In genomic region chr9:50192400-50193110, GRCm38 (mm10) we compare ENCODE assay signal across 13 mouse cellular contexts.
DNase-seq lines count a peak whose midpoint lies in the region; ATAC-seq and TF ChIP-seq lines count a peak whose summit lies in the region.
"Had no signal": no experiment of that assay in that cellular context is flagged by ENCODE, and none has a peak within 500 bp of the region (broad histone marks: within the 10 kb centered on the region; RNA-seq: fewer than 3 reads in every experiment).

No protein-coding gene starts in this region.

- H3K4me3 ChIP-seq in heart, embryonic 12.5 days = no peak overlapping the region
- H3K4me3 ChIP-seq in lung, embryonic 14.5 days (ENCODE audit: low read depth, low read length) = no peak overlapping the region
- no peak overlapping the region for H3K4me3 ChIP-seq in lung, adult 2 months (replicated peaks; ENCODE audit: extremely low read depth, low read depth, low read length)
- H3K4me3 ChIP-seq in intestine, embryonic 15.5 days (replicated peaks) = no peak overlapping the region
- H3K4me3 ChIP-seq in stomach, embryonic 14.5 days (ENCODE audit: low read depth, low read length) = no peak overlapping the region
- no peak overlapping the region for H3K4me3 ChIP-seq in forebrain, embryonic 13.5 days
- H3K4me3 ChIP-seq: erythroblast, embryonic 14.5 days had no signal

- no peaks in the 10 kb centered on the region for H3K36me3 ChIP-seq in heart, embryonic 12.5 days
- no peaks in the 10 kb centered on the region for H3K36me3 ChIP-seq in lung, embryonic 14.5 days (ENCODE audit: insufficient read depth)
- no peaks in the 10 kb centered on the region for H3K36me3 ChIP-seq in intestine, embryonic 15.5 days
- H3K36me3 ChIP-seq in stomach, embryonic 14.5 days (ENCODE audit: control insufficient read depth, insufficient read depth, low read length) = no peaks in the 10 kb centered on the region
- H3K36me3 ChIP-seq in forebrain, embryonic 13.5 days (ENCODE audit: poor library complexity, severe bottlenecking) = no peaks in the 10 kb centered on the region

- ATAC-seq in heart, embryonic 12.5 days (ENCODE audit: insufficient number of reproducible peaks, low FRiP score) = no peak
- peak; percentile 93 for ATAC-seq in lung, embryonic 14.5 days (ENCODE audit: insufficient read depth)
- ATAC-seq in intestine, embryonic 15.5 days = no peak
- no peak for ATAC-seq in stomach, embryonic 14.5 days (ENCODE audit: insufficient number of reproducible peaks, insufficient read depth, low FRiP score, low read depth)
- no peak for ATAC-seq in forebrain, embryonic 13.5 days
- ATAC-seq: midbrain, embryonic 16.5 days had no signal

- DNase-seq in heart, adult 11 months = peak; percentile 95
- peak; percentile 88 for DNase-seq in lung, embryonic 14.5 days
- DNase-seq in lung, adult 2 months = no peak
- DNase-seq in B cell, adult 2 months = no peak
- DNase-seq: cerebellum, postnatal 25 days; kidney, postnatal 10 days had no signal

- H3K27ac ChIP-seq in heart, embryonic 12.5 days (ENCODE audit: poor library complexity, severe bottlenecking) = no peak overlapping the region
- H3K27ac ChIP-seq in lung, embryonic 14.5 days (ENCODE audit: low read depth) = peak overlapping the region; percentile 19
- peak overlapping the region; percentile 2; the same call in 1 of the 2 replicates for H3K27ac ChIP-seq in intestine, embryonic 15.5 days
- H3K27ac ChIP-seq in stomach, embryonic 14.5 days (ENCODE audit: low read length) = peak overlapping the region; percentile 55; the same call in 1 of the 2 replicates
- H3K27ac ChIP-seq in forebrain, embryonic 13.5 days = no peak overlapping the region
- H3K27ac ChIP-seq: macrophage had no signal

- H3K27me3 ChIP-seq in heart, embryonic 12.5 days (replicated peaks) = no peaks in the 10 kb centered on the region
- no peaks in the 10 kb centered on the region for H3K27me3 ChIP-seq in lung, embryonic 14.5 days (ENCODE audit: insufficient read depth, low read length)
- no peaks in the 10 kb centered on the region for H3K27me3 ChIP-seq in intestine, embryonic 15.5 days (replicated peaks)
- H3K27me3 ChIP-seq in stomach, embryonic 14.5 days (ENCODE audit: control insufficient read depth, insufficient read depth, low read length) = no peaks in the 10 kb centered on the region
- H3K27me3 ChIP-seq in forebrain, embryonic 13.5 days = no peaks in the 10 kb centered on the region

- TF ChIP-seq POLR2A in lung, adult 2 months (IDR thresholded peaks at IDR 0.05; ENCODE audit: borderline replicate concordance, extremely low read depth, low read depth, low read length) = no peak

- TF ChIP-seq CTCF in lung, embryonic 14.5 days (IDR thresholded peaks at IDR 0.05; ENCODE audit: low read depth) = no peak
- no peak for TF ChIP-seq CTCF in lung, adult 2 months (IDR thresholded peaks at IDR 0.05; ENCODE audit: insufficient read depth, low read length)

- no peak overlapping the region for H3K9ac ChIP-seq in heart, embryonic 12.5 days
- no peak overlapping the region for H3K9ac ChIP-seq in lung, embryonic 14.5 days
- H3K9ac ChIP-seq in intestine, embryonic 15.5 days = no peak overlapping the region
- H3K9ac ChIP-seq in stomach, embryonic 14.5 days (replicated peaks; ENCODE audit: low read depth, low read length) = no peak overlapping the region
- no peak overlapping the region for H3K9ac ChIP-seq in forebrain, embryonic 13.5 days

- 58% methylated on average over 5 of the region's 5 CpGs for WGBS in heart, embryonic 12.5 days
- WGBS in lung, embryonic 14.5 days = 33% methylated on average over 5 of the region's 5 CpGs
- WGBS in lung, adult 2 months = 35% methylated on average over 5 of the region's 5 CpGs
- 37% methylated on average over 5 of the region's 5 CpGs for WGBS in intestine, embryonic 15.5 days
- 38% methylated on average over 5 of the region's 5 CpGs for WGBS in stomach, embryonic 14.5 days
- 73% methylated on average over 5 of the region's 5 CpGs for WGBS in forebrain, embryonic 13.5 days

- H3K4me2 ChIP-seq in heart, embryonic 12.5 days = no peak overlapping the region
- H3K4me2 ChIP-seq in lung, embryonic 14.5 days = no peak overlapping the region
- H3K4me2 ChIP-seq in intestine, embryonic 15.5 days (replicated peaks) = no peak overlapping the region
- H3K4me2 ChIP-seq in stomach, embryonic 14.5 days (replicated peaks; ENCODE audit: low read depth, low read length) = no peak overlapping the region
- no peak overlapping the region for H3K4me2 ChIP-seq in forebrain, embryonic 13.5 days

- no peaks in the 10 kb centered on the region for H3K9me3 ChIP-seq in heart, embryonic 12.5 days (replicated peaks)
- H3K9me3 ChIP-seq in lung, embryonic 14.5 days (ENCODE audit: low read depth, low read length) = no peaks in the 10 kb centered on the region
- no peaks in the 10 kb centered on the region for H3K9me3 ChIP-seq in intestine, embryonic 15.5 days
- H3K9me3 ChIP-seq in stomach, embryonic 14.5 days (ENCODE audit: control insufficient read depth, low read depth, low read length) = no peaks in the 10 kb centered on the region
- no peaks in the 10 kb centered on the region for H3K9me3 ChIP-seq in forebrain, embryonic 13.5 days (replicated peaks)

- no peaks in the 10 kb centered on the region for H3K4me1 ChIP-seq in heart, embryonic 12.5 days (replicated peaks)
- peaks cover 12% of the 10 kb centered on the region for H3K4me1 ChIP-seq in lung, embryonic 14.5 days (ENCODE audit: insufficient read depth)
- H3K4me1 ChIP-seq in lung, adult 2 months (ENCODE audit: control insufficient read depth, insufficient read depth, low read length) = no peaks in the 10 kb centered on the region
- no peaks in the 10 kb centered on the region for H3K4me1 ChIP-seq in intestine, embryonic 15.5 days (replicated peaks)
- H3K4me1 ChIP-seq in stomach, embryonic 14.5 days (ENCODE audit: control insufficient read depth, insufficient read depth, low read length) = 0 out of 2 replicates have a peak, but pooled peaks cover 2% of the 10 kb centered on the region
- H3K4me1 ChIP-seq in forebrain, embryonic 13.5 days = peaks cover 27% of the 10 kb centered on the region

Comparison
In these comparisons a context has a peak if more than half of its experiments do, and no peak if none do; other contexts are left out.
1. DNase-seq: peak in heart, adult 11 months (single experiment) and lung, embryonic 14.5 days (single experiment); none in lung, adult 2 months (single experiment) and B cell, adult 2 months (0 of 2).
2. H3K27ac ChIP-seq: peak in lung, embryonic 14.5 days (single experiment), intestine, embryonic 15.5 days (single experiment) and stomach, embryonic 14.5 days (single experiment); none in heart, embryonic 12.5 days (single experiment) and forebrain, embryonic 13.5 days (single experiment).